31 mouse cellular contexts compared by ENCODE assay signal in genomic region chr19:7502432-7502831, GRCm38 (mm10). TPM values are rescaled to one million over a fixed set of nuclear protein-coding genes. Genes with fewer than 3 reads are reported as not detected.
A peak's percentile ranks its signal among the peaks of the same experiment; 100 is the strongest.
DNase-seq lines count a peak whose midpoint lies in the region; ATAC-seq and TF ChIP-seq lines count a peak whose summit lies in the region.
"Had no signal": no experiment of that assay in that cellular context is flagged by ENCODE, and none has a peak within 500 bp of the region (broad histone marks: within the 10 kb centered on the region; RNA-seq: fewer than 3 reads in every experiment).

No protein-coding gene starts in this region.

- H3K9ac ChIP-seq in lung, embryonic 14.5 days: no peak overlapping the region
- H3K9ac ChIP-seq in lung, postnatal 0 days (replicated peaks; ENCODE audit: low read depth): no peak overlapping the region
- H3K9ac ChIP-seq: embryonic facial prominence, embryonic 13.5 days; forebrain, embryonic 13.5 days; heart, embryonic 12.5 days; heart, embryonic 15.5 days; hindbrain, embryonic 13.5 days had no signal

- DNase-seq in lung, embryonic 14.5 days: no peak
- DNase-seq in lung, postnatal 10 days: no peak
- peak; percentile 66 for DNase-seq in lung, postnatal 0 days (ENCODE audit: low spot score)
- DNase-seq in lung, postnatal 14 days: no peak
- peak; percentile 34 for DNase-seq in lung, postnatal 36 days
- no peak for DNase-seq in adrenal gland, postnatal 10 days
- DNase-seq: adrenal gland, postnatal 14 days; B cell, adult 2 months; cerebellum, adult 11-12 months; cerebellum, adult 8-10 months; cerebellum, postnatal 10 days; cerebellum, postnatal 36 days; embryo, embryonic 11 days; gastrocnemius, postnatal 10 days; heart, adult 18-20 months; heart, postnatal 10 days; heart, postnatal 36 days had no signal

- 65% methylated on average over 2 of the region's 2 CpGs for WGBS in lung, embryonic 14.5 days
- WGBS in lung, postnatal 0 days: 47% methylated on average over 2 of the region's 2 CpGs

- no peaks in the 10 kb centered on the region for H3K9me3 ChIP-seq in lung, embryonic 14.5 days (ENCODE audit: low read depth, low read length)
- no peaks in the 10 kb centered on the region for H3K9me3 ChIP-seq in lung, postnatal 0 days (ENCODE audit: low read length)
- H3K9me3 ChIP-seq: embryonic facial prominence, embryonic 10.5 days; embryonic facial prominence, embryonic 13.5 days; forebrain, embryonic 10.5 days; forebrain, embryonic 13.5 days; G1E; heart, embryonic 12.5 days; heart, embryonic 15.5 days; hindbrain, embryonic 10.5 days; hindbrain, embryonic 13.5 days had no signal

- no peaks in the 10 kb centered on the region; the same call in 1 of the 2 replicates for H3K4me1 ChIP-seq in lung, embryonic 14.5 days (ENCODE audit: insufficient read depth)
- H3K4me1 ChIP-seq in lung, postnatal 0 days (ENCODE audit: insufficient read depth, low read depth, low read length): no peaks in the 10 kb centered on the region
- H3K4me1 ChIP-seq: embryonic facial prominence, embryonic 13.5 days; forebrain, embryonic 10.5 days; forebrain, embryonic 13.5 days; hindbrain, embryonic 10.5 days had no signal

- H3K4me3 ChIP-seq in lung, embryonic 14.5 days (ENCODE audit: low read depth, low read length): no peak overlapping the region
- H3K4me3 ChIP-seq in lung, postnatal 0 days (ENCODE audit: low read depth, low read length): no peak overlapping the region
- H3K4me3 ChIP-seq: embryonic facial prominence, embryonic 10.5 days; embryonic facial prominence, embryonic 13.5 days; erythroblast, embryonic 14.5 days; forebrain, embryonic 10.5 days; forebrain, embryonic 13.5 days; heart, embryonic 12.5 days; heart, embryonic 15.5 days; hindbrain, embryonic 10.5 days; hindbrain, embryonic 13.5 days had no signal

- TF ChIP-seq EP300 in lung, postnatal 0 days (IDR thresholded peaks at IDR 0.05): 0 out of 2 replicates have a peak, but pooled peaks have one; percentile 40

- ATAC-seq in lung, embryonic 14.5 days (ENCODE audit: insufficient read depth): no peak
- peak; percentile 75 for ATAC-seq in lung, postnatal 0 days
- ATAC-seq: forebrain, embryonic 13.5 days; forebrain, embryonic 16.5 days; hindbrain, embryonic 16.5 days; Patski had no signal

- H3K36me3 ChIP-seq in lung, embryonic 14.5 days (ENCODE audit: insufficient read depth): 0 out of 2 replicates have a peak, but pooled peaks cover 6% of the 10 kb centered on the region
- H3K36me3 ChIP-seq in lung, postnatal 0 days (ENCODE audit: insufficient read depth, low read length): no peaks in the 10 kb centered on the region
- H3K36me3 ChIP-seq: embryonic facial prominence, embryonic 10.5 days; embryonic facial prominence, embryonic 13.5 days; forebrain, embryonic 10.5 days; heart, embryonic 12.5 days; heart, embryonic 15.5 days; hindbrain, embryonic 10.5 days; hindbrain, embryonic 13.5 days had no signal

- peak overlapping the region; percentile 25; the same call in 1 of the 2 replicates for H3K27ac ChIP-seq in lung, embryonic 14.5 days (ENCODE audit: low read depth)
- peak overlapping the region; percentile 39; the same call in 1 of the 2 replicates for H3K27ac ChIP-seq in lung, postnatal 0 days (ENCODE audit: low read length)
- H3K27ac ChIP-seq: embryonic facial prominence, embryonic 10.5 days; embryonic facial prominence, embryonic 13.5 days; forebrain, embryonic 10.5 days; forebrain, embryonic 13.5 days; heart, embryonic 15.5 days; hindbrain, embryonic 10.5 days; hindbrain, embryonic 13.5 days had no signal

- no peaks in the 10 kb centered on the region for H3K27me3 ChIP-seq in lung, embryonic 14.5 days (ENCODE audit: insufficient read depth, low read length)
- H3K27me3 ChIP-seq in lung, postnatal 0 days (replicated peaks; ENCODE audit: insufficient read depth, low read length): no peaks in the 10 kb centered on the region
- H3K27me3 ChIP-seq: CH12.LX; embryonic facial prominence, embryonic 13.5 days; forebrain, embryonic 13.5 days; heart, embryonic 12.5 days; heart, embryonic 15.5 days; hindbrain, embryonic 13.5 days; Patski had no signal

- H3K4me2 ChIP-seq in lung, embryonic 14.5 days: no peak overlapping the region
- no peak overlapping the region for H3K4me2 ChIP-seq in lung, postnatal 0 days (replicated peaks; ENCODE audit: low read depth, low read length)
- H3K4me2 ChIP-seq: embryonic facial prominence, embryonic 13.5 days; forebrain, embryonic 13.5 days; heart, embryonic 12.5 days; heart, embryonic 15.5 days; hindbrain, embryonic 13.5 days had no signal

- no peak for TF ChIP-seq CTCF in lung, embryonic 14.5 days (IDR thresholded peaks at IDR 0.05; ENCODE audit: low read depth)
- no peak for TF ChIP-seq CTCF in lung, postnatal 0 days (IDR thresholded peaks at IDR 0.05)

RNA-seq across cellular contexts. Expression of gene Atl3, which starts 8.6 kb away (rescaled TPM):
- polyA plus RNA-seq in lung, embryonic 14.5 days (2014; fragmentation: Nextera tagmentation; extraction: Ambion mirVana): 20.8 and 25.0 TPM in 2 replicates
- 20.0 and 21.6 TPM in 2 replicates for polyA plus RNA-seq in lung, postnatal 0 days (2015; fragmentation: Nextera tagmentation; extraction: Ambion mirVana)
- 100 to 1,000 TPM in 1 of 2 experiments, 10 to 100 TPM in 1; 92.3 to 110 TPM for total RNA-seq in adrenal gland, postnatal 10 days (2021)

RNA-seq across cellular contexts. Expression of gene Rtn3, which starts 19.4 kb away (rescaled TPM):
- 107 and 112 TPM in 2 replicates for polyA plus RNA-seq in lung, embryonic 14.5 days (2014; fragmentation: Nextera tagmentation; extraction: Ambion mirVana)
- polyA plus RNA-seq in lung, postnatal 0 days (2015; fragmentation: Nextera tagmentation; extraction: Ambion mirVana): 122 and 132 TPM in 2 replicates
- 100 to 1,000 TPM; 128 to 139 TPM for total RNA-seq in adrenal gland, postnatal 10 days (2021)

RNA-seq across cellular contexts. Expression of gene Pla2g16, which starts 54.8 kb away (rescaled TPM):
- 10.4 and 12.5 TPM in 2 replicates for polyA plus RNA-seq in lung, embryonic 14.5 days (2014; fragmentation: Nextera tagmentation; extraction: Ambion mirVana)
- 17.9 and 19.1 TPM in 2 replicates for polyA plus RNA-seq in lung, postnatal 0 days (2015; fragmentation: Nextera tagmentation; extraction: Ambion mirVana)
- 10 to 100 TPM; 83.3 to 97.3 TPM for total RNA-seq in adrenal gland, postnatal 10 days (2021)
- polyA plus RNA-seq: G1E had no signal

Comparison
In these comparisons a context has a peak if more than half of its experiments do, and no peak if none do; other contexts are left out.
1. DNase-seq: peak in lung, postnatal 0 days (single experiment) and lung, postnatal 36 days (single experiment); none in lung, embryonic 14.5 days (single experiment), lung, postnatal 10 days (single experiment), lung, postnatal 14 days (single experiment) and adrenal gland, postnatal 10 days (single experiment).